Mouse (Mus musculus): Measurements from ENCODE around the gene Mtmr10.

GRCm38 (mm10) chr7:64347813-64348212 is 60.4 kb downstream of the Mtmr10 start:
- no peak for TF ChIP-seq CTCF (IDR thresholded peaks at IDR 0.05; ENCODE audit: low read depth)
- TF ChIP-seq EP300 (IDR thresholded peaks at IDR 0.05; ENCODE audit: low read depth), result no peak
